Mouse (Mus musculus): Measurements from ENCODE around the gene Tgm2.

- TF ChIP-seq GATA1 (IDR thresholded peaks at IDR 0.05; ENCODE audit: borderline replicate concordance, low read length), result no peak
- no peak for TF ChIP-seq FLI1 (IDR thresholded peaks at IDR 0.05; ENCODE audit: low read length)
These were observed 24.2 kb upstream of the Tgm2 start for GRCm38 (mm10) chr2:158170394-158170793.

All from megakaryocyte, embryonic 14.5 days (primary cell).